30 mouse cellular contexts compared by ENCODE assay signal in the genomic region with DNA sequence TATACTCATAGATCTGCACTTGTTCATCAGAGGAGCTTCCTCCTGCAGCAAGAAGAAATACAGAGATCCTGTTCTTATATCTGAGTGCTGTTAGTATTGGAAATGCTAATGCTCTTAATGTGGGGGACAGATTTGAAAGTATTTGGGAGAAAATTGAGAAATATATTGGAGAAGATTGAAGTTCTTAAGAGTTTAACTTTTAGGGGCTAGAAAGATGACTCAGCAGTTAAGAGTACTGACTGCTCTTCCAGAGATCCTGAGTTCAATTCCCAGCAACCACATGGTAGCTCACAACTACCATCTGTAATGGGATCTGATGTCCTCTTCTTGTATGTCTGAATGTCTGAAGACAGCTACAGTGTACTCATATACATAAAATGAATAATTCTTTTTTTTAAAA.
"Had no signal": no experiment of that assay in that cellular context is flagged by ENCODE, and none has a peak within 500 bp of the region (broad histone marks: within the 10 kb centered on the region; RNA-seq: fewer than 3 reads in every experiment).

No protein-coding gene starts in this region.

- H3K4me3 ChIP-seq: heart, embryonic 12.5 days; heart, embryonic 13.5 days; heart, embryonic 15.5 days; hindbrain, embryonic 10.5 days; hindbrain, embryonic 12.5 days; hindbrain, embryonic 13.5 days; hindbrain, embryonic 15.5 days; intestine, embryonic 15.5 days; kidney, embryonic 15.5 days; layer of hippocampus, adult 2 months; left cerebral cortex, adult 2 months had no signal

- H3K36me3 ChIP-seq: heart, embryonic 12.5 days; heart, embryonic 13.5 days; heart, embryonic 15.5 days; hindbrain, embryonic 10.5 days; hindbrain, embryonic 12.5 days; hindbrain, embryonic 13.5 days; hindbrain, embryonic 15.5 days; intestine, embryonic 15.5 days; kidney, embryonic 15.5 days had no signal

- H3K27ac ChIP-seq: heart, embryonic 13.5 days; heart, embryonic 15.5 days; hindbrain, embryonic 10.5 days; hindbrain, embryonic 12.5 days; hindbrain, embryonic 13.5 days; hindbrain, embryonic 14.5 days; hindbrain, embryonic 15.5 days; hindbrain, postnatal 0 days; intestine, embryonic 15.5 days; kidney, embryonic 15.5 days; kidney, postnatal 0 days; layer of hippocampus, adult 2 months; left cerebral cortex, adult 2 months had no signal

- H3K4me1 ChIP-seq: heart, embryonic 12.5 days; heart, embryonic 15.5 days; hindbrain, embryonic 10.5 days; hindbrain, embryonic 12.5 days; hindbrain, embryonic 13.5 days; hindbrain, embryonic 15.5 days; intestine, embryonic 15.5 days; kidney, embryonic 15.5 days had no signal

- H3K4me2 ChIP-seq: heart, embryonic 12.5 days; heart, embryonic 13.5 days; heart, embryonic 15.5 days; hindbrain, embryonic 12.5 days; hindbrain, embryonic 13.5 days; hindbrain, embryonic 14.5 days; hindbrain, embryonic 15.5 days; intestine, embryonic 15.5 days; kidney, embryonic 15.5 days had no signal

- H3K9ac ChIP-seq: heart, embryonic 12.5 days; heart, embryonic 13.5 days; heart, embryonic 15.5 days; hindbrain, embryonic 12.5 days; hindbrain, embryonic 13.5 days; hindbrain, embryonic 14.5 days; hindbrain, embryonic 15.5 days; intestine, embryonic 15.5 days; kidney, embryonic 15.5 days had no signal

- H3K27me3 ChIP-seq: heart, embryonic 12.5 days; heart, embryonic 13.5 days; heart, embryonic 15.5 days; hindbrain, embryonic 12.5 days; hindbrain, embryonic 13.5 days; hindbrain, embryonic 15.5 days; intestine, embryonic 15.5 days; kidney, embryonic 15.5 days had no signal

- DNase-seq: heart, postnatal 10 days; heart, postnatal 14 days; heart, postnatal 36 days; heart, postnatal 4 days; kidney, adult 11 months; kidney, adult 18-20 months; kidney, adult 2 months; kidney, adult 8-10 months; kidney, adult 9 months; kidney, postnatal 10 days; kidney, postnatal 14 days; kidney, postnatal 25 days; kidney, postnatal 36 days; kidney, postnatal 4 days; layer of hippocampus, adult 9-11 months; layer of hippocampus, postnatal 36 days had no signal

- H3K9me3 ChIP-seq: heart, embryonic 12.5 days; heart, embryonic 13.5 days; heart, embryonic 15.5 days; hindbrain, embryonic 10.5 days; hindbrain, embryonic 12.5 days; hindbrain, embryonic 13.5 days; hindbrain, embryonic 15.5 days; intestine, embryonic 15.5 days; kidney, embryonic 15.5 days had no signal
